Mouse (Mus musculus): ENCODE measurements around the gene Slco1a6.
"Not testable (repeated sequence)": the region's sequence is repeated elsewhere in the genome, so short reads cannot be mapped to it uniquely, and the experiment has no call there.

Slco1a6 gene

GRCm38 (mm10) chr6:142208421-142208820 is at the start of gene Slco1a6:
Slco1a6 (minus strand) TSS chr6:142208521.
- no peak for DNase-seq

DNA sequence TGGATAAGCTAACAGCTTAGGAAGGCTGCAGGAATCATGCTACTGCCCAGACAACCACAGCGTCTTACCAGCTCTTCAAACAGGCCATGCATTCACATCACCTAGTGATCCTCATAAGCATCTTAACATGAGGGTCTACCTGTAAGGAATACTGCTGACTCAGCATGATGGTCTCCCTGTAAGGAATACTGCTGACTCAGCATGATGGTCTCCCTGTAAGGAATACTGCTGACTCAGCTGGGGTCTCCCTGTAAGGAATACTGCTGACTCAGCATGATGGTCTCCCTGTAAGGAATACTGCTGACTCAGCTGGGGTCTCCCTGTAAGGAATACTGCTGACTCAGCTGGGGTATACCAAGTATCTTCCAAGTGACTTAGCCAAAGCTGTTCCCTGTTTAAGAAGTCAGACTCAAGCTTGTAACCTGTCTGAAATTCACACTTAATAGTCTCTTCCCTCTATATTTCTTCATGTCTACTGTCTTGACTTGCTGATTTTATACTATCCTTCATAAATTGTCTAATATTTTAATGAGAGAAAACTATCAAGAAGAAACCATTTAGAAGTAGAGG is 42.5 kb upstream of the Slco1a6 start:
- DNase-seq, result not testable (repeated sequence)

- no peak for DNase-seq
Measured at GRCm38 (mm10) chr6:142245065-142245464, 36.7 kb upstream of the Slco1a6 start.

GRCm38 (mm10) chr6:142239468-142239867 is 31.1 kb upstream of the Slco1a6 start:
- DNase-seq, result no peak

- DNase-seq, result no peak
Measured at GRCm38 (mm10) chr6:142220138-142220537, 11.8 kb upstream of the Slco1a6 start.

- DNase-seq, result no peak
Measured at GRCm38 (mm10) chr6:142211821-142212220, 3.5 kb upstream of the Slco1a6 start.

GRCm38 (mm10) chr6:142209749-142210148 is 1.4 kb upstream of the Slco1a6 start:
- DNase-seq, result no peak

GRCm38 (mm10) chr6:142200524-142200923 is 7.8 kb downstream of the Slco1a6 start:
- DNase-seq, result no peak

- DNase-seq, result no peak
Measured at GRCm38 (mm10) chr6:142194245-142194644, 14.1 kb downstream of the Slco1a6 start.

- no peak for DNase-seq
Measured at GRCm38 (mm10) chr6:142191962-142192361, 16.4 kb downstream of the Slco1a6 start.

- DNase-seq, result no peak
Measured at GRCm38 (mm10) chr6:142187426-142187825, 20.9 kb downstream of the Slco1a6 start.

DNA sequence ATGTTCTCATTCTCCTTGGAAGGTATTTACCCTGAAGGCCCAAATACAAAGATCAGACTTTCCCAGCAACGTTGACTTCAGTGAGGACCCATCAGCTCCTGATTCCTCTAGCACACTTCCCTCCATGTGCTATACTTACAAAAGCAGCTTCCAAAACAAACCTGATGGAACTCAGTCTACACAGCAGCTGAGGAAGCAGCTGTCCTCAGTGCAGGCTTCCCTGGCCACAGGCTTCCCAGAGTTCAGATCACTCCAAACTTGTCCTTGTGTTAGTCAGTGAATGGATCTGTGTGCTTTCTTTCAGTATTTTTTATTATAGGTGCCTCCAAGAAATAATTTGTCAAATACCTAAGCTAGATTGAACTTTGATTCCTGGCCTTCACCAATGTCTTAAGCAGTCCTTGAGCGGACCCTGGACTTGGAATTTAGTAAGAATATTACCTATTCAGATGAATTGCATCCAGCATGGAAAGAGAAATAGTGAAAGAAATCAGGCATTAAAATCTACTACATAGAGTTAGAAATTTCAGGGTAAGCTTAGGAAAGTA is 22.4 kb downstream of the Slco1a6 start:
- DNase-seq, result no peak

GRCm38 (mm10) chr6:142163406-142163805 is 44.9 kb downstream of the Slco1a6 start:
- DNase-seq, result no peak

GRCm38 (mm10) chr6:142161171-142161570 is 47.1 kb downstream of the Slco1a6 start:
- DNase-seq, result no peak

- peak in 1 of 2 experiments; percentile 7 for DNase-seq
Measured at GRCm38 (mm10) chr6:142154081-142154480, 54.2 kb downstream of the Slco1a6 start.

- no peak for DNase-seq
Measured at GRCm38 (mm10) chr6:142148371-142148770, 60.0 kb downstream of the Slco1a6 start.

DNA sequence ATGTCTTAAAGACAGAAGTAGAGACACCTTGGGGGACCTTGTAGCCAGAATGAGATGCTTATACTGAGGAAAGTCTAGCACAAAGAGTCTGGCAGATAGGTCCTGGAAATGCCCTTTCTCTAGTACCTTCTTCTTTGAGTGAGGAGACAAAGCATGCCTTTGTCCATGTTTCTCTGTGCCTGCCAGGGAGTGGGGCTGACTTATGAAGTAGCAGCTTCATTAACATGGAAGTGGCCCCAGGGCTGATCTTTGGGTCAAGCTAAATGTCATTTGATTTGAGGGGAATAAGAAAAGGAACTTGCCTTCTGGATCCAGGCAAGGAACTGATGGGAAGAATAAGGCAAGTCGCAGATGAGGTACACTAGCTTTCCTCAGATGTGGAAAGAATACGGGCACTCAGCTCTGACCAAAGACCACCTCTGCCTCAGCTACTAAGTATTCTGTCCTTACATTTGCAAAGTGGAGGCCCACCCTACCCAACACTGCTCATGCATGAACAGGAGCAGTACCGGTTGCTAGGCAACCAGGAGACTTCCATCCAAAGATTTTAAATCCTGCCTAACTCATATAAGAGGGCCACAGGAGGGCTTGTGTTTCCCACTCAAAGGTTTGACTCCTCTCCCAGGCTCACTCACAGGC is 96.5 kb downstream of the Slco1a6 start:
- no peak for DNase-seq

GRCm38 (mm10) chr6:142091126-142091525 is 117.2 kb downstream of the Slco1a6 start:
- no peak for DNase-seq

GRCm38 (mm10) chr6:142058281-142058680 is 150.0 kb downstream of the Slco1a6 start:
- DNase-seq, result not testable (repeated sequence)

DNA sequence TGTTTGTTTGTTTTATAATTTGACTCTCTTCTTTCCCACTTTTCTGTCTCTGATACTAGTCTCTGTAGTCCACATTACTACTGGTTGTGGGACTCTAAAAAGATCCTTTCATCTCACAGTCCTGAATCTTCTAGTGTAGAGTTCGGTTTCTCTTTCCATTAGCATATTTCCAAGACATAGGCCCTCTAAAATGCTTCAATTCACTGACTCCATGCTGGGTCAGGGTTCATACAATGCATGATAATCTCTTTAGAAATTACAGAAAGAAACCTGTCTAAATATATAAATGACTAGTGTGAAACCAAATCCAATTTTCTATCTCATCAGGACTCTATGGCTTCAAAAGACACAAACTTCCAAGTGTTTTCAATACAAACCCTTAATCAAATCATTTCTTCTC is 160.6 kb downstream of the Slco1a6 start:
- DNase-seq, result no peak

DNA sequence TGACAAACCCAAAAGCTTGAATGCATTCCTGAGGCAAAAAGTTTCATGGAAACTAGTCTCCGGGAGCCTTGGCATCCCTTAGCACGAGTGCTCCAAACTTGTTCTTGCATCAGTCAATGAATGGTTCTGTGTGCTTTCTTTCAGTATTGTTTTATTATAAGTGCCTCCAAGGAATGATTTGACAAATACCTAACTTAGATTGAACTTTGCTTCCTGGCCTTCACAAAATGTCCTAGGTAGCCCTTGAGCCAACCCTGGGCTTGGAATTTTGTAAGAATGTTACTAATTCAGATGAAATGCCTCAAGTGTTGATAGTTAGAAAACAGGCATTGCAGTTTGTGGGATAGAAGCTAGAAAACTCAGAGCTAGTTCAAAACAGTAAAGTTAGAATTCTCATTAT is 162.6 kb downstream of the Slco1a6 start:
- DNase-seq, result no peak

- no peak for DNase-seq
Measured at GRCm38 (mm10) chr6:142041896-142042295, 166.4 kb downstream of the Slco1a6 start.

DNA sequence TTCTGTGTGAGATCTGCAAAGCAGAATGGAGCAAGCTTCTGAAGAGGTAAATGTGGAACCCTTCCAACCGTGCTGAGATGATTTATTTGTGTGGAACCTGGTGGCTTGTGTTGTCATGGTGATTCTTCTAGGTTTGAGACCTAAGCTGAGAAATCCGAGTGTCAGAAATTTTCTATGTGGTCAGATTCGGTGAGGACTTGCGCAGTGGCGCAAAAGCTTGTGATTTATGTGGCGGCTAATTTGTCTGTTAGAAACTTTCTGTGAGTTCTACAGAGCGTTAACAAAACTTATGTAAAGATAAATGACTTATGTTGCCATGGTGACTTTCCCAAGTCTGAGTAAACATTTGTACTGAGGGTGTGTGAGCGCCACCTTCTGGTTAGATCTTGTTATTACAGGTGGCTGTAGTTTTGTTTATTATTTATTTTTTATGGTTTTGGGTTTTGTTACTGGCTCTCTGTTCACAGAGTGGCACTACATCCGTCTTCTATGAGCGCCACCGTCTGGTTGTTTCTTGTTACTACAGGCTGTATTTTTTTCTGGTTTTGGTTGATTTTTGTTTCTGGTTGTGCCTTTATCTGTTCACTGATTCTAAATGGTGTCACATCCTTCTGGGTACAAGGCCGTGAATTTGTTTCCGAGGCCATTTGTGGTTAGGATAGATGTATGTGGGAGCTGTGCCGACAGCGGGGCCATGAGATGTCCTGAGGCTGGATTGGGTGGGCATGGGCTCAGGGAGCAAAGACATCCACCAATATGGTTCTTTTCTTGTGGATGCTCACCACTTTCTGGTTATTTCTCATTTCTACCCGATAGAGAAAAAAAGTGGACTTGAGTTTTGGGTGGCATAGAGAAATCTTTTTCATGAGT is 167.8 kb downstream of the Slco1a6 start:
- DNase-seq, result no peak

- no peak for DNase-seq
Measured at GRCm38 (mm10) chr6:142035771-142036170, 172.6 kb downstream of the Slco1a6 start.
